Mouse (Mus musculus): Measurements from ENCODE around the gene Col5a1.

The Col5a1 gene

DNA sequence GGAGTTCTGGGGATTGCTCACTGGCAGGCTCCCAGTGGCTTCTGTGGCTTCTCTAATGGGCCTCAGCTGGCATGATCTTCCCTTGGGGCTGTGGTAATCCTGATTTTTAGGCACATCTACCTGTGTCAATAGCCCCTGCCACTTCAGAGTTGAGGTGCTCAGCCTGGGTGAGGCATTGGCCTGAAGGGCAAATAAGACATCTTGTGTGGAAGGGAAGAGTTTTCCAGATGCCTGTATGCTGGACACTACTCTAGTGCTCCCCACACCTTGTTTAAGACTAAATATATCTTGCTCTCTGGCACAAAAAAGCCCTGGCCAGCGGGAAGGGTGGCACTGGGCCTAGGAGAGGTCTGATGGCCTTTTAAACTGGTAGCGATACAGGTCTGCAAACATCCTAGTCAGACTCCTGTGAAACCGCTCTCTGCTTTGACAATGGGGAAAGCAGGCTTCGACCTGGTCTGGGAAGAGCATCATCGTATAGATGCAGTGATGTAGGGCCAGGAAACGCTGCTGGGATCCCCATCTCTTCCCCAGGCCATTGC is 33.2 kb downstream of the Col5a1 start:
- no peak for DNase-seq (ENCODE audit: low spot score)

DNA sequence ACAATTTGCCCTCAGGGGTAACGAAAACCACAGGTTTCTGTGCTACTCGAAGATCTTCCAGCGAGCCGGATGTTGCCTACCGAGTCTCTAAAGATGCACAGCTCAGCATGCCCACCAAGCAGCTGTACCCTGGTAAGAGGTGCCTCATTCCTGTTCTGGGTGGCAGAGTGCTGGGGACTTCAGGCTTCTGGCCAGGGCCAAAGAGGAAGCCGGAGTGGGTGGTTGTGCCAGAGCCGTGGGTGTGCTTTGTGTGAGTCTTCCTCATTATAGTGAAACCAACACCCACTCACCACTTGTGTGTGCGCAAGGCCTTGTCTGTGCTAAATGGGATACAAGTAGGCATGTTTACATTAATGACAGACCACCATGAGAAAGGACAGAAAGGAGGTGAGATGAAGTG is 35.8 kb downstream of the Col5a1 start:
- no peak for DNase-seq (ENCODE audit: low spot score)

DNA sequence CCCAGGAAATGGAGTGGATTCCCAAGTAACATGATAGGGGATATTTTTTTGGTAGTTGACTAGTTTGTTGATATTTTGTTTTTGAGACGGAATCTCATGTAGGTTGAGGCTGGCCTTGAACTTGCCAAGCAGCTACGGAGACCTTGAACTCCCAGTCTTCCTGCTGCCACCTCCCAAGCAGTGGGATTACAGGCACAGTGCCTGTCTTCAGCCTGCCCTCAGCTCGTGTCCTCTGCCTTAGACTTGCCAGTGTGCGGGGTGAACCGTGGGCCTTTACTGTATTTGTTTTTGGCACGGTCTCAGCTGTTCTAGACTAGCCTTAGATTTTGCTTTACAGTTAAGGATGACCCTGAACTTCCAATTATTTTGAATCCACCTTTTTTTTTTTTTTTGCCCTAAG is 37.5 kb downstream of the Col5a1 start:
- DNase-seq (ENCODE audit: low spot score), result no peak

DNA sequence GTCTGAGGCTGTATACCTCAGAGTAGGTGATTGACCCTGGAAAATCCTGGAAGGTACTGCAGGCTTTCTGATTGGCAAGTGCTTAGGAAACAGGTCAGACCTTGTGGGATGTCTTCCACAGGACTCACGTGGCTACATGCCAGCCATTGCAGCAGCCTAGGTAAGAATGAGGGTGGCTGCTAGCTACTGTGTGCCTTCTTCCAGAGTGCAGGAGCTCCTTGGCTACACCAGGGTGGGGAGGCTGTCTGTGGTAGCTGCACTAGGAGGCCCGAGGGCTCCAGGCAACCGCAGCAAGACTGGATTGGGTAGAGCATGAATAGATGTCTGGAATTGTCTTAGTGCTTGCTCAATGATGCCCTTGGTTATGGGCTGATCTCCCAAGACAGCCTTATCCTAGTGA is 38.2 kb downstream of the Col5a1 start:
- DNase-seq (ENCODE audit: low spot score), result no peak

DNA sequence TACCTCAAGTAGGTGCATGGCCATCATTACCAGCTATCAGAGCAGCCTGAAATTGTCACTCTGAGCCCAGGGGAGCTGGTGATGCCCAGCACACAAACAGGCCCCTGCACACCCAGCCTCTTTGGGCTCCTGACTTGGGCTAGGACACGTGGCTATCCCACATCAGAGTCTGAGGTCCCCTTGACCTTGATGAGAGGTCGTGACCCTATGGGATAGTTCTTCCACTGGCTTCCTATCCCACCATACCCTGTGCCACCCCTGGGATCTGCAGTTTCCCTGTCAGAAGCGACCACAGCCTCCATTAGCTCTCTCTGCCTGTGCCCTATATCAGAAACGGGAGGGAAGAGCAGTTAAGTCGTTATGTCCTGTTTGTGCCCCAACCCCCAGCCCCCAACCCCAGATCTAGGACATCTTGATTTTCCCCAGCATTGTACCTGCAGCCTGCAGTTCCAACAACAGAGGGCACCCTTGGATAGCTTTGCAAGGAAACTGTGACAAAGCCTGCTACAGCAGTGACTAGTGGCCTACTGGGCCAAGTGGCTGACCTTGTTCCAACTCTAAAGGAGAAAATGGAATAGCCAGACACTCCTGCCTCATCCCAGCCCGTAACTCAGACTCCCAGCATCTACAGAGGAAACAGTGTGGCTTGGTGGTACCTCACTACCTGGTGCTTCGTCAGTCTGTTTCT is 40.4 kb downstream of the Col5a1 start:
- DNase-seq (ENCODE audit: low spot score), result peak; percentile 77

DNA sequence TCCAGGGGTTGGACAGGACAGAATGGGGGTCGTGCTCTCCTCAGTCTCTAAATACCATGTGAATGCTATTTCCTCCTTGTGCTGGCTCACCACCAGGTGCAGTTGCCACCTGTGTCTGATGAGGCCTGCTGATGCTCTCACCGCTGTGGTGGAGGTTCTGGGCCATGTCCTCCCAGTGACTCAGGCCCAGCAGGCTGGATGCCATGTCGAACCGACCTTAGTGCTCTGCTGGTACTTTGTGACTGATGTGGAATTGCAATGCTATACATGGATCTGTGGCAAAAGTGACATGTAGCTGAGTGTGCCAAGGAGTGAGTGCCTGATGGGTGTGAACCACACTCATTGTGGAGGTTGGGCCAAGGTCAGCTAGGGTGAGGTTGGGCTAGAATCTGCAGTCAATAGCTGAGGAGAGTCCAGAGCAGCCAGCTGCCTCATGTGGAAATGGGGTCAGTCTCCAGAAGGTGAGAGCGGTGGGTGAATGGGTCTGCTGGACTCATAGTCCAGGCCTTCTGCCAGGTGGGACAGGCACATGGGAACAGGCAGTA is 44.3 kb downstream of the Col5a1 start:
- no peak for DNase-seq (ENCODE audit: low spot score)

DNA sequence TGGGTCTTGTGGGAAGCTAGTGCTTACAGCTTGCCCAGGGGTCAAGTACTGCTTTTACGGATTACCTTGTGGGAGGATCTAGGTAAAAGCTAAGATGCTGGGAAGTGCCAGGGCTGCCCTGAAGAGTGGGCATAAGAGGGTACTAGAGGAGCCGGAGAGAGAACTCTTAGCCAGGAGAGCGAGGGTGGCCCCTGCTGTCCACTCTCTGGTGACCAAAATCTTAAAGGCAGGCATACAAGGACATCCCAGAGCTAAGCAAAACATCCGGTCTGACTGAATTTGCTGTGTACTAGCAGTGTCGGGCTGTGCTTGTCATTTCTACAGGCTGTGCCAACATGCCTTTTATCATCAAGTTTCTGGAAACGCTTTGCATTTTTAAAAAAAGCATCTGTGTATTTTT is 44.9 kb downstream of the Col5a1 start:
- no peak for DNase-seq (ENCODE audit: low spot score)

DNA sequence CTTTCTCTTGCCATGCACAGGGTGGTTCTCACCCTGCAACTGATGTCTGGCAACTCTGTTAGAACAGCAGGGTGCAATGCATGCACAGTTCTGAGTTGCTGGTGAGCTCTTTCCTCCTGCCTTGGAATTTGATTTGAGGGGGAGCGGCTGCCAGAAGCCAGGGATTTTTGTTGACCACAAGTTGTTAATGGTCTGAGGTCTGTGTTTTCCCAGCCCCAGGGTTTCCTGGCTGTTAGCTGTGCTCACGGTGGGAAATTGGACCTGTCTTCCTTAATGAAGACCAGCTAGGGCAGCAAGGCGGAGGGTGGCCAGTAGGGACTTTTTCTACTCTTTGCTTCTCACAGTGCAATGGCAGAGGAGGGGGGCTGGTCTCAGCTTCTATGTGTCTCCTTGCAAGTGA is 45.7 kb downstream of the Col5a1 start:
- no peak for DNase-seq (ENCODE audit: low spot score)

DNA sequence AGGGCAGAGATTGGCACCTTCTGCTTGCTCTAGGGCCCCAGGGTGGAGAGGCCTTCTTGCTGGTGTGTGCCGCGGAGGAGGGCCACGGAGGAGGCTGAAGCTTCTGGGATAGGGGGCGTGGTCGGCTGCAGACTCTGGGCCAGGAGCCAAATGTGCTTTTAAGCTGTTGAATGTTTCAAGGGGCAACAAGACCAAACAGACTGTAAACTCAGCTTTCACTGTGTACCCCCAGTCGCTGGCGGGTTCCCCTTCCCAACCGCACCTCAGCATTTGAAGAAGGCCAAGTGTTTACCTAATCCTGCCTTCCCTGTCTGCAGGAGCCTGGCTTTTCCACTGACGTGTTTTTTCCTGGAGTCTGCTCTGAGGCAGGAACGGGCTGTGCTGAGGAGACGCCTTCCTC is 48.0 kb downstream of the Col5a1 start:
- DNase-seq (ENCODE audit: low spot score), result peak; percentile 84

DNA sequence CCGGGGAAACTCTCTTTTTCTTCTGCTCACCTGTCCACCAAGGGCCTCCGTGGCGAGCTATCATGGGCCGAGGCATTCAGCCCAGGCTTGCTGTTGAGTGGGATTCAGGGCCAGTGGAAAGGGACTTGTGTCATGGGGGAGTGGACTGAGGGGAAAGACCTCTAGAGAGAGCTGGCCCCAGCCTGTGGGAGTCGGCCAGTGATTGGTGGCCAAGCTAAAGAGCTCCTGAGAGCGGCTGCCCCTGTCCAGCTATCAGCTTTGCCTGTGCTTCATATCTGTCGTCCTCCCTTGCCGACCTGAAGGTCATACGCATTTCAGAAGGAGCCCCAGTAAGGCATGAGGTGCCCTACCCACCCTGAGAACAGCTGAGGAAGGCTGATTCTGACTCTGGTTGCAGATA is 48.6 kb downstream of the Col5a1 start:
- no peak for DNase-seq (ENCODE audit: low spot score)

DNA sequence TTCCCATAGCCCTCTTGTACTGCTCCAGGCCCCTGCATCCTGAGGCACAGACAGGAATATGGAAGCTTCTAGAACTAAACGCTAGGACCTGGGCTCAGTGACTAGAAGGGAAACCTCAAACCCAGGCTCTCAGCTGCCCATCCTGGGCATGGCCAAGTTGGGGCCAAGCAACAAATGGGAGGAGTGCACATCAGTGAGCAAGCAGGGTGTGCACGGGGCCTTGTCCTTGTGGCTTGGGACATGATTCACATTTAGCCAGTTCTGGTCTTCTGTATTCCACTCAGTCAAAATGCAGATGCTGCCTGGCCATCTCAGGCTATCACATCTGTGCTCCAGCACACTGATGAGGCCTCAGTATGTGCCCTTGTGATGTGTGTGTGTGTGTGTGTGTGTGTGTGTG is 49.2 kb downstream of the Col5a1 start:
- DNase-seq (ENCODE audit: low spot score), result no peak

DNA sequence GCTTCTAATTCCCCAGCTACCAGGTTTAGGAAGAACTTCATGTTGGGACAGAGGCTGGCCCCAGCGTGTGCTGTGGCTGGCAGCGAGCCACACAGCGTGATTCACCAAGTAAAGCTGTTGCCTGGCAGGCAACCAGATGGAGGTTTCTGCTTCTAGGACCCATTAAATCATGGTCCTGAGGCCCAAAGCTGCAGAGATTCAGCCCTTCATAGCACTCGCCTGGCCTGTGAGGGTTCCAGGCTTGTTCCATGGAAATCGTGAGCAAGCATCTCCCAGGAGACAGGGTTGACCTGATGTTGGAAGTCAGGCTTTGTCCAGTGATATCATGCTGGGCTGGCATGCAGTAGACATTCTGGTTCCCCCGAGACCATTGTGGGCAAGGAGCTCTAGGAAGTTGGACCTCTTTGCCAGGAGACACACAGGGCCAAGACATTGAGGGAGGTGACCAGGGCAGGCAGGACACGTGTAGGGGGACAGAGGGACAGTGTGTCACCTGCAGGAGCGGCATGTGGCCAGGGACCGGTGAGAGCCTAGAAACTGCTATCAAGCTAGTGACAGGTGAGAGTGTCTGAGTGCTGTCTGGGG is 50.5 kb downstream of the Col5a1 start:
- peak; percentile 71 for DNase-seq (ENCODE audit: low spot score)

DNA sequence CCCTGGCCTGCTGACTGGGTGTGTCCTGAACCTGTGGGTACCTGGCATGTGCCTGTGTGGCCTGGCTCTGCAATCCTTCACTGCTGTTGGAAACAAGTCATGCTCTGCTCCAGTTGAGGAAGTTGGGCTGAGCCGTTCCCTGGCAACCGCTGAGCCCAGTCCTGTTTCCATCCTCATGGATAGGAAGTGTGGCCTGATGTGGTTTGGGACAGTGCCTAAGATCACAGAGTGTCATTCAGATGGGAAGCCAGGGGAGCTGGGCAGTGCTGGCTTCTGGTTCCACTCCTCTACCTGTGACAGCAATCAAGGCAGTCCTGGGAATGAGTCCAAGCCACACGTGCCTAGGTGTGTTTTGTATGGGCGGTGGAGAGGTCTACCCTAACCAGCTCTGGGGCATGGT is 53.2 kb downstream of the Col5a1 start:
- DNase-seq (ENCODE audit: low spot score), result no peak

DNA sequence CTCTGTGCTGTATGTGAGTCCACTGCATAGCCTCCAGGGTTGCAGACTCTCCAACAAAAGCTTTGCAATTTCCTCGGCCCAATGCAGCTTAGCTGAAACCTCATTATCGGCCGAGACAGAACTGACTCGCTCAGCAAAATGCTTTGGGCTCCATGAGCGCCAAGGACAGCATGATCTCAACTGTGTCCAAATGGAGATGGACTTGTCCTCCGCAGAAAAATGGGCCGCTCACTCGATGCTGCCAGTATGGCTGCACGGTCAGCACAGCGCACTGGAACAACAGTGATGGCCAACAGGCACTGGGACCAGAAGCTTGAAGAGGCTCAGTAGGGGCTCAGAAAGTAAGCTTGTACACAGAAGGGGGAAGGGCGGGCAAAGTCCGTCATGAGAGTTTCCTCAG is 53.9 kb downstream of the Col5a1 start:
- DNase-seq (ENCODE audit: low spot score), result no peak

DNA sequence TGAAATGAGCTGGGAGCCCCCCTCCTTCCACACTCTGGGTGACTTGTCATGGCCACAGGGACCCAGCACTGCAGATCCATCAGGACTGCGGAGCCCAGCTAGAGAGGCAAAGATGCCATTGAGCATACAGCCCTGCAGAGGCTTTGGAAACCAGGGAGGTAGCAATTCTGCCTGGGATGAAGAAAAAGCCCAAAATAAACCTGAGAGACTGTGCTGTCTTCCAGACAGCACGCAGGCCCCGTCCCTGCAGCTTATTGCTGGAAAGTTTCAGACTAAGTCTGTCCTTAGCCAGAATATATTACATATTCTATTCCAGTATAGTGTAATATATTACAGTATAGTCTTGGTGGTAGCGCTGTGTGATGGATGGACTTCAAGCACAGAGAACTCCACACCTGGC is 61.0 kb downstream of the Col5a1 start:
- no peak for DNase-seq (ENCODE audit: low spot score)

DNA sequence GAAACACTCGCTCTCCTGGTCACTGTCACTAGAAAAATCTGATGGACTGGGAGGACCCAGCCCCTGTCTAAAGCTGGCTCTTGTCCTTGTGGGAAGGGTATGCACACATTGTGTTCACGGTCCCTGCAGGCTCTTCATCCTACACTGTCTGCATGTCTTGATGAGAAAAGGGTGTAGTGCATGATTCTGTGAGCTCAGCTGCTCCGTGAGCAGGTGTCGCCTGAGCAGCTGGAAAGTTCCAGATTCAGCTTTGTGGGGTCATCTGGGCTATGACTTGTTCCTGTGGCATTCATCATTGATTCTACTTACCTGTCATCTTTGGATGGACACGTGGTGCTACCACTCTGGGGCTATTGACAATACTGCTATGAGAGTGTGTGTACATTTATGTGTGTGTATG is 61.7 kb downstream of the Col5a1 start:
- DNase-seq (ENCODE audit: low spot score), result no peak

DNA sequence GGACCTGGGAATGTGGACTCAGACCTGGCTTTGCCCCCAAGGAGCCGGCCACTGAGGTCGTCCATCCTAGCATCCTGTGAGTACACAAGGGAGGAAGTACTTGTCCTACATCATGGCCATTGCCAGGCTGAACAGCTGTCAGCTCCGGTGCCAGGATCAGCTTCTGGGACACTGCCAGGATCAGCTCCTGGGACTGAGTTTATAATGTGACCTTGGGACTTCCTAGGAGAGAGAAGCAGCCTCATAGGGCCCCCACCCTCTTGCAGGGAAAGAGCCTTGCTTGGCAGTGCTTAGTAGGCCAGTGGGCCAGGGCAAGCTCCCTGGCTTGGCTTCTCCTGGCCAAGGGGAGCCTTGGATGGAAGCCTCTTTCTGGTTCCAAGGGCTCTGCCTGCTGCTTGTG is 67.6 kb downstream of the Col5a1 start:
- peak; percentile 71 for DNase-seq (ENCODE audit: low spot score)

DNA sequence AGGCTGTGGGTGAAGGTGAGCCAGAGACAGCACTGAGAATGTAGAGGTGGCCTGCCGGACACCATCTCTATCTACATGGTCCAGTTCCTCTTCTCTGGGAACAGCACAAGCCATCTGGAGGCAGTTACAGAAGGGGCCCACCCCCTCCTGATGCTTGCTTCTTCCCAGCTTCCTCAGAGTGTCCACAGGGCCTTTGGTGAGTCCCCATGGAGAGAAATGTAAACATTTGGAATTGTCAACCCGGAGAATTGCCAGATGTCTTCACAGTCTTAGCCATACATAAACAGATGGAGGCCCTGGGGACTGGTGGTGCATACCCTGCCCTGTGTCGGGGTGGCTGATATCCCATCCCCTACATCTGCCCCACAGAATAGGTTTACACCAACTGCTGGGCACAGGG is 68.7 kb downstream of the Col5a1 start:
- DNase-seq (ENCODE audit: low spot score), result no peak

DNA sequence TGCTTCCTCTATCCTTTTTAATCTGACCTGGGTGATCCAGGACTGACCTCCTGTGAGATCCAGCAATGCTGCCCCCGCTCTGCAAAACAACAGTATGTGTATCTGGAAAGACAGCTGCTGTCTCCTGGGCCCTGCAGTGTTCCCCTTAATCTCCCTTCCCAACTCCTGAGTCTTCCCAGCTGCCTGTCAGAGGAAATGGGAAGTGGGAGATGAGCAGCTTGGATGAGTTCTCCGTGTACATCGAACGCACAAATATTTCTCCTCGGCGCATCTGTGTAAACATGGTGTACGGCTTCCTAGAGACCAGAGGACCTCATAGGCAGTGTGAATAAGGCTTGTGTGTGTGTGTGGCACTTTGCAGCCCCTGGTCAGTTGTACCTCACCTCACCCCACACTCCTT is 70.5 kb downstream of the Col5a1 start:
- DNase-seq (ENCODE audit: low spot score), result no peak

DNA sequence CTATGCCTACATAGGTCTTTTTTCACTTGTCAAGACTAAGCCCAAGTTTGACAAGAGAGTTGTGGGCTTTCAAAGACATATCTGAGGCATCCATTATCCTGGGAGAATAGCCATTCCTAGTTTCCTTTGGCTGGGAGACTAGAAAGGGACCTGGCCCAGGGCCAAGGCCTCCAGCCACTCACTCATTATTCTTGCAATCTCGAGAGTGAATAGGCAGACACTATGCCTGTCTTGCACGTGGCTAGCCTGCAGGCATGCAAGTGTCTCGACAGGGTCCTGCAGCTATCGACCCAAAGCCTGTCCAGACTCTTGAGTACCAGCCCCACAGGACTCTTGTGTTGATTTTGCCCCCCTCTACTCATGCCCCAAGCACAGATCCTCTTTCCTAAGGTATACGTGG is 71.0 kb downstream of the Col5a1 start:
- DNase-seq (ENCODE audit: low spot score), result peak; percentile 60

DNA sequence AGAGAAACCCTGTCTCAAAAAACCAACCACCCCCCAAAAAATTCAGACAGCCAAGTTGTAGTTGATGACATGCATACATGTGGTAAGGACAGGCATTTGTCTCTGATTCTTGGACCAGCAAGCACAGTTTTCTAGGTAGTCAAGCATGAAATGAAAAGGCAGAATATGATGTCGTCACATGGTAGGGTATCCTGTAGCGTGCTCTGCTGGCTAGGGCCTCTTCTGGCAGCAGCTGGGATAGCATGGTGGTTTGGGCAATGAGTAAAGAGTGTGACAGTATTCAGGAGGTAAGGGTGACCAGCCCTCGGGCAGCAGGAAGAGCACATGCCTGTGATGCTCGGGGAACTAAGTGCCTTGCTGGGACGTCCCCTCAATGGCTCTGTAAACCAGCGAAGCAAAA is 73.0 kb downstream of the Col5a1 start:
- no peak for DNase-seq (ENCODE audit: low spot score)

DNA sequence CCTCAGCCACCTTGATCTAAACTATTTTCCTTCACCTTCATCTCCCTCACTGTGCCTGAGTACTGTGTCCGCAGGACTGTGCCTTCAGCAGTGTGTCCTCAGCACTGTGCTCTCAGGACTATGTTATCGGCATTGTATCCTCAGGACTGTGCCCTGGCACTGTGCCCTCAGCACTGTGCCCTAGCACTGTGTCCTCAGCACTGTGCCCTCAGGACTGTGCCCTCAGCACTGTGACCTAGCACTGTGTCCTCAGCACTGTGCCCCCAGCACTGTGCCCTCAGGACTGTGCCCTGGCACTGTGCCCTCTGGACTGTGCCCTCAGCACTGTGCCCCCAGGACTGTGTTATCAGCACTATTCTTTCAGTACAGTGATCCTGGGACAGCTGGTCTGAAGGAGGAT is 75.0 kb downstream of the Col5a1 start:
- DNase-seq (ENCODE audit: low spot score), result no peak

DNA sequence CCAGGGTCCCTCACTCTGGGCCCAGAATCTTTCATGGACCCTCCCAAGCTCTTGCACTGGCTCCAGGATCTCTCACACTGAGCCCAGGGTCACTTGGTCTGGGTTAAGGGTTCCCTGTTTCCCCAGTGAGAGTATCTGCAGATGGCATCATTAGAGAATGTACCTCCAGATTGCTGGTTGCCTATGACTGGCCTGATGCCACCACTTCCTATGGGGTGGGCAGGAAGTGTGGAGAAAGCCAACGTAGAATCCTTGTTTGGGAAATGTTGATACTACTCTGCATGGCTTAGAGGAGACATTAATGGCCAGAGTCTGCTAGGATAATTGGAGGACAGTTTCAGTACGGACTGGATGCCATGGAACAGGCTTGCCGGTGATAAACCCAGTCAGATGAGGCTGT is 76.2 kb downstream of the Col5a1 start:
- DNase-seq (ENCODE audit: low spot score), result no peak

DNA sequence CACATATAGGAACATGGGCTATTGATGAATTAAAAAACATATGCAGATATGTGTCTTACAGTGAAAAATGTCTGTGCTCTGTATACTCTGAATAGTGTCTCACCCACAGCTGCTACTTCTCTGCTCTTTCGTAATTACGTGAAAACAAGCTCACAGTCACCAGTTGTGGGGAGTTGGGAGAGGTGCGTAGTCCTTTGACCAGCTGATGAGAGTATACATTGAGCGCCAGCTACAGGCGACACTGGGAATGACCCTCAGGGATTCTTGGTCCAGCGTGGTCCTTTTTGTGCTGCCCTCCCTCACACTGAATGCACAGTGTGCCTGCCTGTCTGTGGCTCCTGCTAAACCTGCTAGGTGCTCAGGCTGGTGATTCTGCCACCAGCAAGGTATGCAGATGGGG is 82.9 kb downstream of the Col5a1 start:
- DNase-seq (ENCODE audit: low spot score), result peak; percentile 77

Measured in testis, postnatal 10 days (tissue).